Mouse (Mus musculus): Measurements from ENCODE around the gene H2-Oa. TPM values are rescaled to one million over a fixed set of nuclear protein-coding genes. Genes with fewer than 3 reads are reported as not detected.
"Not testable (repeated sequence)": the region's sequence is repeated elsewhere in the genome, so short reads cannot be mapped to it uniquely, and the experiment has no call there.

H2-Oa gene
- polyA plus RNA-seq, 1 experiment from 2014 or later: 0.44 TPM

DNA sequence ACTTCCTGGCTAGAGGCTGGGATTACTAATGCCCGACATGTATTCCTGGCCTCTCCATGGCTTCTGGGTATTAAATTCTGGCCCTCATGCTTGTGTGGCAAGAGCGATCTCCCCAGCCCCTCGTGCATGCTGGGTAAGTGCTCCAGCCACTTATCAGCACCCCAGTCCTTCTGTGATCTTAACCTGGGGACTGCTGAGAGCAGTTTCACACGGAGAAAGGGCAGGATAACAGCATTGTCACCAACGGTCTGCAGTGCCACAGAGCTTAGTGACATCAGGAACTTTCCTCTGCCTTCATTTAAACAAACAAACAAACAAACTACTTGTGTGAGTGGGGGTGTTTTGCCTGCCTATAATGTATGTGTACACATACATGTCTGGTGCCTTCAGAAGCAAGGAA, 48.1 kb downstream of the H2-Oa start:
- Histone ChIP-seq H3K27ac (no peak overlapping the region), H3K9ac (no peak overlapping the region), H3K4me3 (no peak overlapping the region), H3K27me3 (replicated peaks) (peaks cover 41% of the 10 kb centered on the region), H3K36me3 (no peaks in the 10 kb centered on the region), H3K4me2 (replicated peaks) (peak overlapping the region; percentile 52; the same call in 1 of the 2 replicates), H3K4me1 (peaks cover 17% of the 10 kb centered on the region), H3K9me3 (no peaks in the 10 kb centered on the region)
- 24% methylated on average over 5 of the region's 5 CpGs for WGBS
- no peak for ATAC-seq (ENCODE audit: low FRiP score, low read depth)

DNA sequence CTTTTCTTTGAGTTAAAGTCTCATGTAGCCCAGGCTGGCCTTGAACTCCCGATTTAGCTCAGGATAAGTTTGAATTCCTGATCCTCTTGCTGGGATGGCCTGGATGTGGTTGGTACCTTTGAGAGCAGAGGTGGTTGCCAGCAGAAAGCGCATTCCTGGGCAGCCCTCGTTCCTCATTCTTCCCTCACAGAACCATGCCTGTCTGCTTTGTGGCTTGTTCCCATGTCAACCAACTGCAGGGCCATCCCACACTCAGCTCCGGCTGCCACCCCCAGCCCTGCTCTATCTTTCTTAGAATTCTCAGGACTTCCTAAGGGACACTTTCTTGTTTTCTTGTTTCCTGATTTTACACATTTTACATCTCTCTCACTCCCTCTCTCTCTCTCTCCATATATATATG, 49.3 kb downstream of the H2-Oa start:
- no peak for ATAC-seq (ENCODE audit: low FRiP score, low read depth)
- no peak overlapping the region for H3K9ac ChIP-seq
- 60% methylated on average over 4 of the region's 4 CpGs for WGBS
- H3K4me2 ChIP-seq (replicated peaks): no peak overlapping the region
- peaks cover 13% of the 10 kb centered on the region for H3K4me1 ChIP-seq
- H3K36me3 ChIP-seq: no peaks in the 10 kb centered on the region
- H3K4me3 ChIP-seq: no peak overlapping the region
- H3K27ac ChIP-seq: no peak overlapping the region
- peaks cover 38% of the 10 kb centered on the region for H3K27me3 ChIP-seq (replicated peaks)
- no peaks in the 10 kb centered on the region for H3K9me3 ChIP-seq

DNA sequence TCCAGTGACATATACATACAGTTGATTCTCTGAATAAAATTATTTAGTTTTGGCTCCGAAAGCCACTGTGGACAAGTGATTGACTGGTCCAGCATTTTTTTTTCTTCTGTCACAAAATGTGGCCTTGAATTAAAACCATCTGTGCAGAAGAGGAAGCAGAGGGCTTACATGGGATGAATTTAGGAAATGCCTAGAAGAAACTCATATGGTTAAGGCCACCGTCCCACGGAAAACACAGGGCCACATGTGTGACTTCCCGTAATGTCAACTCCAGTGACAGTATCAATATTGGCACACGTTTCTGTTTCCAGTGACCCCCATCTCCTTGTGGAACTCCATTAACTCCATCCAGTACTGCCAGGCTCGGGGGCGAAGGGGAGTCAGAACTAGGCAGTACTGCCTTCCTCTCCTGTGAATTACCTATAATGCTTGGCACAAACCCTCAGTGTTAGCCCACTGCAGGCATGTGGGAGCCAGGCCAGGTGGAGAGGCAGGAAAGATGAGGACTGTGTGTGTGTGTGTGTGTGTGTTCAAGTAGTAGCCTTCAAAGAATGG, 50.4 kb downstream of the H2-Oa start:
- 84% methylated on average over 7 of the region's 7 CpGs for WGBS
- Histone ChIP-seq H3K27ac (no peak overlapping the region), H3K4me3 (no peak overlapping the region), H3K9ac (no peak overlapping the region), H3K36me3 (no peaks in the 10 kb centered on the region), H3K4me1 (peaks cover 13% of the 10 kb centered on the region), H3K9me3 (no peaks in the 10 kb centered on the region), H3K4me2 (replicated peaks) (no peak overlapping the region), H3K27me3 (replicated peaks) (peaks cover 38% of the 10 kb centered on the region)
- ATAC-seq (ENCODE audit: low FRiP score, low read depth): no peak

DNA sequence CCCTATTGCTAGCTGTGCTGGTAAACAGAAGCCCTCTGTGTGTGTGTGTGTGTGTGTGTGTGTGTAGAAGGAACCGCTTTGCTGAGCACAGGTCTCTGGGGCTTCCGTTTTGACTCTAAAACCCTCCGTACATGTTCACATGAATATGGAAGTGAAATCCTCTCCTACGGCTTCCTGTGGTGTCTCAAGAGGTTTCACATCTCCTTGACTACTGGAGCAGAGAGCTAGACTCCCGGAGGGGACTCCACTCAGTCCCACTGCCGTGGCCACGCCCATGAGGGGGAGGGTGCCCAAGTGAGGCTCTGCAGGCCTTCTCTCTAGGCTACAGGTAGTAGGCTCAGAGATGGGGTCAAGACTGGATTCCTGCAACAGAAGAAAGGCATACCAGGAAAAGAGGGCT, 50.9 kb downstream of the H2-Oa start, which contains the start of gene H2-DMb2:
Gene H2-DMb2, plus strand, starts transcription at position 275 of the 400 bp plus-strand sequence.
- peaks cover 34% of the 10 kb centered on the region for H3K27me3 ChIP-seq (replicated peaks)
- H3K4me3 ChIP-seq: no peak within 1 kb of the TSS
- no peak within 1 kb of the TSS for H3K9ac ChIP-seq
- H3K9me3 ChIP-seq: no peaks in the 10 kb centered on the region
- WGBS: 42% methylated on average over 7 of the region's 7 CpGs
- no peak within 1 kb of the TSS for H3K4me2 ChIP-seq (replicated peaks)
- peaks cover 13% of the 10 kb centered on the region for H3K4me1 ChIP-seq
- no peaks in the 10 kb centered on the region for H3K36me3 ChIP-seq
- H3K27ac ChIP-seq: no peak within 1 kb of the TSS
- no peak for ATAC-seq (ENCODE audit: low FRiP score, low read depth)

DNA sequence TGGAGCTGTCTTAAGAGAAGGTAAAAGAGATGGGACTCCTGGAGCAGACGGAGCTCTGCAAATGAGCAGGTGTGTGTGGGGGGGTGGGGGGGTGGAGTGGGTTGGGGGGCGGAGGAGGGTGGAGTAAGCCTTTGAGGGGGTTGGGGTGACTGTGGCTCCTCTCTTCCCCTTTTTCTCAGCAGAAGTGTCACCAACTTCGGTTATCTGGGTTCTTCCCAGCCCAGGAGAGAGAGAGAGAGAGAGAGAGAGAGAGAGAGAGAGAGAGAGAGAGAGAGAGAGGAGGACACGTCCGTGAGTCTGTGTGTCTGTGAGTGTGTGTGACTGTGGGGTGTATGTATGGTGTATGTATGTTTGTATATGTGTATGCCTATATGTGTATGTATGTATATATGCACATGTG, 51.3 kb downstream of the H2-Oa start:
- Histone ChIP-seq H3K36me3 (no peaks in the 10 kb centered on the region), H3K9me3 (no peaks in the 10 kb centered on the region), H3K27ac (no peak overlapping the region), H3K4me1 (peaks cover 13% of the 10 kb centered on the region), H3K27me3 (replicated peaks) (peaks cover 29% of the 10 kb centered on the region), H3K4me2 (replicated peaks) (no peak overlapping the region), H3K9ac (no peak overlapping the region), H3K4me3 (no peak overlapping the region)
- ATAC-seq (ENCODE audit: low FRiP score, low read depth): no peak
- 67% methylated on average over 5 of the region's 5 CpGs for WGBS

DNA sequence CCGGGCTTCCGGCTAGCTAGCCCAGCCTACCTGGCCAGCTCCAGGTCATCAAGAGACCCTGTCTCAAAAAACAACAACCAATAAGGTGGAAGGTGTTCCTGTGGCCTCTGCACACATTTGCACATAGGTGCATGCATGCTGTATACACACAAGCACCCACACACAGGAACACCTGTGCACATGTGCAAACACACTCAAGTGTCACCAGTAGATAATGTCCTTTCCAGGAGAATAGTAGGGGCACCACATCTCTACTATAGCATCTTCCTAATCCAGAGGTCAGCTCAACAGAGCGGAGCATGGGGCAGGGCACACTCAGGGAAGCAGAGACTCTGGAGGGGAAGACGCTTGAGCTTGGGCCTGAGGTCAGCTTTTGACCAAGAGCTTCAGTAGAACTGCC, 52.1 kb downstream of the H2-Oa start:
- H3K36me3 ChIP-seq; H3K4me2 ChIP-seq (replicated peaks); H3K9ac ChIP-seq; ATAC-seq (ENCODE audit: low FRiP score, low read depth); H3K9me3 ChIP-seq; H3K4me1 ChIP-seq; H3K4me3 ChIP-seq; H3K27ac ChIP-seq: not testable (repeated sequence)
- H3K27me3 ChIP-seq (replicated peaks): peaks cover 22% of the 10 kb centered on the region
- WGBS: 91% methylated on average over 4 of the region's 4 CpGs

Other genes starting within 250 kb of the H2-Oa start
- gene Cd320, start 249.2 kb upstream of the H2-Oa start, polyA plus RNA-seq (2016; fragmentation: Nextera tagmentation; extraction: Ambion mirVana): 59.3 and 61.8 TPM in 2 replicates
- not detected in 2 replicates for gene Gm7029, start 218.5 kb upstream of the H2-Oa start, polyA plus RNA-seq (2016; fragmentation: Nextera tagmentation; extraction: Ambion mirVana)
- 2.6 and 4.1 TPM in 2 replicates for gene Kifc1, start 201.7 kb upstream of the H2-Oa start, polyA plus RNA-seq (2016; fragmentation: Nextera tagmentation; extraction: Ambion mirVana)
- not detected in 2 replicates for gene Platr17, start 187.2 kb upstream of the H2-Oa start, polyA plus RNA-seq (2016; fragmentation: Nextera tagmentation; extraction: Ambion mirVana)
- 60.3 and 62.1 TPM in 2 replicates for gene Daxx, start 182.9 kb upstream of the H2-Oa start, polyA plus RNA-seq (2016; fragmentation: Nextera tagmentation; extraction: Ambion mirVana)
- 23.6 and 23.9 TPM in 2 replicates for gene Tapbp, start 176.4 kb upstream of the H2-Oa start, polyA plus RNA-seq (2016; fragmentation: Nextera tagmentation; extraction: Ambion mirVana)
- gene Zbtb22, start 176.4 kb upstream of the H2-Oa start, polyA plus RNA-seq (2016; fragmentation: Nextera tagmentation; extraction: Ambion mirVana): 21.9 and 24.1 TPM in 2 replicates
- 64.3 and 68.1 TPM in 2 replicates for gene Rgl2, start 162.8 kb upstream of the H2-Oa start, polyA plus RNA-seq (2016; fragmentation: Nextera tagmentation; extraction: Ambion mirVana)
- gene Pfdn6, start 152.0 kb upstream of the H2-Oa start, polyA plus RNA-seq (2016; fragmentation: Nextera tagmentation; extraction: Ambion mirVana): 184 and 191 TPM in 2 replicates
- 38.4 and 39.7 TPM in 2 replicates for gene Wdr46, start 151.7 kb upstream of the H2-Oa start, polyA plus RNA-seq (2016; fragmentation: Nextera tagmentation; extraction: Ambion mirVana)
- gene B3galt4, start 140.9 kb upstream of the H2-Oa start, polyA plus RNA-seq (2016; fragmentation: Nextera tagmentation; extraction: Ambion mirVana): 7.9 and 8.3 TPM in 2 replicates
- 66.0 and 66.5 TPM in 2 replicates for gene Vps52, start 136.5 kb upstream of the H2-Oa start, polyA plus RNA-seq (2016; fragmentation: Nextera tagmentation; extraction: Ambion mirVana)
- 914 and 923 TPM in 2 replicates for gene Rps18, start 136.3 kb upstream of the H2-Oa start, polyA plus RNA-seq (2016; fragmentation: Nextera tagmentation; extraction: Ambion mirVana)
- gene H2-K1, start 92.0 kb upstream of the H2-Oa start, polyA plus RNA-seq (2016; fragmentation: Nextera tagmentation; extraction: Ambion mirVana): 15.2 and 16.8 TPM in 2 replicates
- gene Ring1, start 67.7 kb upstream of the H2-Oa start, polyA plus RNA-seq (2016; fragmentation: Nextera tagmentation; extraction: Ambion mirVana): 25.9 and 30.7 TPM in 2 replicates
- 61.3 and 70.6 TPM in 2 replicates for gene H2-Ke6, start 64.3 kb upstream of the H2-Oa start, polyA plus RNA-seq (2016; fragmentation: Nextera tagmentation; extraction: Ambion mirVana)
- 172 and 173 TPM in 2 replicates for gene Slc39a7, start 60.7 kb upstream of the H2-Oa start, polyA plus RNA-seq (2016; fragmentation: Nextera tagmentation; extraction: Ambion mirVana)
- 65.2 and 69.1 TPM in 2 replicates for gene Rxrb, start 60.5 kb upstream of the H2-Oa start, polyA plus RNA-seq (2016; fragmentation: Nextera tagmentation; extraction: Ambion mirVana)
- 5.7 and 6.3 TPM in 2 replicates for gene Col11a2, start 52.9 kb upstream of the H2-Oa start, polyA plus RNA-seq (2016; fragmentation: Nextera tagmentation; extraction: Ambion mirVana)
- gene H2-DMa, start 27.2 kb downstream of the H2-Oa start, polyA plus RNA-seq (2016; fragmentation: Nextera tagmentation; extraction: Ambion mirVana): 12.3 and 15.0 TPM in 2 replicates
- 135 and 141 TPM in 2 replicates for gene Brd2, start 30.3 kb downstream of the H2-Oa start, polyA plus RNA-seq (2016; fragmentation: Nextera tagmentation; extraction: Ambion mirVana)
- gene H2-DMb2, start 51.0 kb downstream of the H2-Oa start, polyA plus RNA-seq (2016; fragmentation: Nextera tagmentation; extraction: Ambion mirVana): 0.17 and 0.23 TPM in 2 replicates
- gene H2-DMb1, start 60.7 kb downstream of the H2-Oa start, polyA plus RNA-seq (2016; fragmentation: Nextera tagmentation; extraction: Ambion mirVana): 0.23 and 0.47 TPM in 2 replicates
- 1.3 and 1.9 TPM in 2 replicates for gene Tap1, start 95.2 kb downstream of the H2-Oa start, polyA plus RNA-seq (2016; fragmentation: Nextera tagmentation; extraction: Ambion mirVana)
- 0.57 and 1.0 TPM in 2 replicates for gene Psmb9, start 95.4 kb downstream of the H2-Oa start, polyA plus RNA-seq (2016; fragmentation: Nextera tagmentation; extraction: Ambion mirVana)
- 2.3 and 2.4 TPM in 2 replicates for gene Psmb8, start 105.4 kb downstream of the H2-Oa start, polyA plus RNA-seq (2016; fragmentation: Nextera tagmentation; extraction: Ambion mirVana)
- 0.89 and 1.7 TPM in 2 replicates for gene Tap2, start 111.2 kb downstream of the H2-Oa start, polyA plus RNA-seq (2016; fragmentation: Nextera tagmentation; extraction: Ambion mirVana)
- gene H2-Ob, start 146.6 kb downstream of the H2-Oa start, polyA plus RNA-seq (2016; fragmentation: Nextera tagmentation; extraction: Ambion mirVana): not detected in 2 replicates
- gene H2-Ab1, start 165.3 kb downstream of the H2-Oa start, polyA plus RNA-seq (2016; fragmentation: Nextera tagmentation; extraction: Ambion mirVana): 1.6 and 2.2 TPM in 2 replicates
- gene H2-Aa, start 195.5 kb downstream of the H2-Oa start, polyA plus RNA-seq (2016; fragmentation: Nextera tagmentation; extraction: Ambion mirVana): 0.16 TPM in 1 of 2 replicates, not detected in the other
- 1.8 and 2.3 TPM in 2 replicates for gene H2-Eb1, start 213.5 kb downstream of the H2-Oa start, polyA plus RNA-seq (2016; fragmentation: Nextera tagmentation; extraction: Ambion mirVana)
- 0.20 TPM in 1 of 2 replicates, not detected in the other for gene H2-Eb2, start 233.3 kb downstream of the H2-Oa start, polyA plus RNA-seq (2016; fragmentation: Nextera tagmentation; extraction: Ambion mirVana)

Data from neural tube, embryonic 12.5 days (tissue).